Mouse (Mus musculus) adrenal gland, postnatal 4 days (tissue): ENCODE results near the gene Scgb1c1. TPM values are rescaled to one million over a fixed set of nuclear protein-coding genes. Genes with fewer than 3 reads are reported as not detected.
A peak's percentile ranks its signal among the peaks of the same experiment; 100 is the strongest.

Experiments
- DNase-seq, 2 experiments: peaks; one replicate each; pipeline ENCODE4 v3.0.0; 2021 to 2022; ENCODE audit warnings: low spot score in 2 of 2, mixed read lengths in 2 of 2
- long read RNA-seq, 2 experiments: library from polyadenylated mRNA; stranded (forward); transcript quantifications; one replicate each; pipeline ENCODE4 v2.0.0; 2021
- total RNA-seq, 2 experiments: library from RNA; stranded (reverse); gene quantifications; 2 replicates each; pipeline ENCODE4 v1.2.3; 2021

Scgb1c1 gene
- not detected for total RNA-seq
- long read RNA-seq, experiment 1, partial matches to known transcripts: 0 of 1 reads
- long read RNA-seq, experiment 1, other reads (novel, unspliced or antisense): 1 of 1 reads
- long read RNA-seq, experiment 2: 0 reads

GRCm38 (mm10) chr7:140844905-140845665, at the start of gene Scgb1c1:
Gene Scgb1c1 (plus strand): TSS chr7:140845547.
- DNase-seq: peak; percentile 85 to 89

DNA sequence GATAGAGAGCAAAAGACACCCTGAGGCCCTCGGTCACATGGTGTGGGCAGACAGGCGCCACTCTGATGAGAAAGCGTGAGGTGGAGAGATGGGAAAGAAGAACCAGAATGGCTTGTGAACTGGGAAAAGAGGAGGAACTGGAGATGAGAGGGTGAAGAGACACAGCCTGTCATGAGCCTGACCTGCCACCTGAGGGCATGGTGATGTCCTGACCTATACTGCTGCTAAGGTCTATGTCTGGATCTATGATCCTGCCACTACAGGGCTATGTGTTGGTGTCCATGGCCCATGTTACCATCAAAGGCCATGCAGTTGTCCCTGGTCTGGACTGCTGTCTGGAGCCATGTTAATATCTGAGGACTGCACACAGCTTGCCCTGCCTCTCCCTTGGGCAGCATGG, 47.7 kb upstream of the Scgb1c1 start:
- DNase-seq: no peak

GRCm38 (mm10) chr7:140798212-140798611, 47.1 kb upstream of the Scgb1c1 start:
- no peak for DNase-seq

GRCm38 (mm10) chr7:140802629-140803028, 42.7 kb upstream of the Scgb1c1 start:
- no peak for DNase-seq

DNA sequence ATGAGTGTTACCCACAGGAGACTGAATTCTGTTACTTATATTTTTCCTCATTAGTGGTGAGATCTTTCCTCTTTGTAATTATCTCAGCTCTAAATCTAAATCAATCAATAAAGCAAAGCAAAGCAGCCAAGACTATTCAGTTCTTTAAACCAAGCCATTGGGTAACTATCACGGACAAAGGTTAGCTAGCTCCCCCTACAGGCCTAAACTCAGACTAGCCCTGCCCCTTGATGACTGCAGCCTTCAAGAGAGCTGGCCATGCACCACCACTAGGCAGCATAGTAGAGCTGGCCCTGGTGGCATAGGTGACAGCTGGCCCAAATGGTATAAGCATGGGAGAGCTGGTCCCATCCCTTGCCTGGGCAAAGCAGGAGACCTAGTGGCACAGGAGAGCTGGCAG, 39.6 kb upstream of the Scgb1c1 start:
- DNase-seq: peak in 1 of 2 experiments; percentile 22

GRCm38 (mm10) chr7:140810496-140810895, 34.9 kb upstream of the Scgb1c1 start:
- no peak for DNase-seq

DNA sequence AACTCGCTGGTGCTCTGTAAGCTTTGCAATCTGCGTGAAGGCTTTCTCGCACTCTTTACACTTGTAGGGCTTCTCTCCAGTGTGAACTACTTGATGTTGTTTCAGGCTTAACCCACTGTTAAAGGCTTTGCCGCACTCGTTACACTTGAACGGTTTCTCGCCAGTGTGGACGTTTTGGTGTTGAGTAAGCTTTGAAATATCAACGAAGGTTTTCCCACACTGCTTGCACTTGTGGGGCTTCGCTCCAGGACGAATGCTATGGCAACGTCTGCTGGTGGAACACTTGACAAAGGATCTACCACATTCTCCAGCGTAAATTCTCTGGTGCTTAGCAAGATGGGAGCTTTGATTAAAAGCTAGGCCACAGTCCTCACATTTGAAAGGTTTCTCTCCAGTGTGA, 33.6 kb upstream of the Scgb1c1 start:
- DNase-seq: no peak

DNA sequence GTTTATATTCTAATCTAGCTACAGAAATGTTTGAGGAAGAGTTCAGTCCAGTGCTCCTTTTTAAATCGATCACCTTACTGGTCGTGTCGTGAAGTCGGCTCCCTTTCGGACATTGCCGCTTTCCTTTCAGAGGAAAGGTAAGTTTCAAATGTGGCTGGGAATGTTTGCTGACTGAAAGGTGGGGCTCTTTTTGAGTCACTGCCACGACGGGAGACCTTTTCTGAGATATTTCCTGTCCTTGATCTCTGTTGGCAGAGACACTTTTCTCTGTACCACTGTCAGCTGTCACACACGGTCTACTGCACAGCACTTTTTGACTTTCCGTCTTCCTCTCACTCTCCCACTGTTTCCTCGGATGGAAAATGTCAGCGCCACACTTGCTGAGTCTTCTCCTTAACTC, 32.5 kb upstream of the Scgb1c1 start:
- no peak for DNase-seq

GRCm38 (mm10) chr7:140820173-140820572, 25.2 kb upstream of the Scgb1c1 start:
- no peak for DNase-seq

GRCm38 (mm10) chr7:140821305-140821652, 24.1 kb upstream of the Scgb1c1 start:
- DNase-seq: no peak

GRCm38 (mm10) chr7:140821653-140822329, 23.6 kb upstream of the Scgb1c1 start, which contains the start of gene Zfp941:
Gene Zfp941 (minus strand): TSS chr7:140822178.
- no peak for DNase-seq

DNA sequence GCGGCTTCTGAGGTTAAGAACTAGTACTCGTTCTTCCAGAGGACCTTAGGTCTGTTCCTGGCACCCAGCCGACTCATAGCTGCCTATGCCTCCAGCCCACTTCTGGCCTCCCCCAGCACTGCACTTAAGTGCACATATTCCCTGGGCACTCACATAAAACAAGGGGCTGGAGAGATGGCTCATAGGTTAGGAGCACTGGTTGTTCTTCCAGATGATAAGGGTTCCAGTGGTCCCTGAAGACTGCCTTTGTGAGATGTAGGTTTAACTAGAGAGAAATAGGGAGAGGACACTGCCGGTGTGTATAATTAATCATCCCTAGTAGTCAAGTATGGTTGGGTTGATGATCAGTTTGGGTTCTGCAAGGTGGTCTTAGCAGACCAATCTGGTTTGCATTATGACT, 22.6 kb upstream of the Scgb1c1 start:
- no peak for DNase-seq

DNA sequence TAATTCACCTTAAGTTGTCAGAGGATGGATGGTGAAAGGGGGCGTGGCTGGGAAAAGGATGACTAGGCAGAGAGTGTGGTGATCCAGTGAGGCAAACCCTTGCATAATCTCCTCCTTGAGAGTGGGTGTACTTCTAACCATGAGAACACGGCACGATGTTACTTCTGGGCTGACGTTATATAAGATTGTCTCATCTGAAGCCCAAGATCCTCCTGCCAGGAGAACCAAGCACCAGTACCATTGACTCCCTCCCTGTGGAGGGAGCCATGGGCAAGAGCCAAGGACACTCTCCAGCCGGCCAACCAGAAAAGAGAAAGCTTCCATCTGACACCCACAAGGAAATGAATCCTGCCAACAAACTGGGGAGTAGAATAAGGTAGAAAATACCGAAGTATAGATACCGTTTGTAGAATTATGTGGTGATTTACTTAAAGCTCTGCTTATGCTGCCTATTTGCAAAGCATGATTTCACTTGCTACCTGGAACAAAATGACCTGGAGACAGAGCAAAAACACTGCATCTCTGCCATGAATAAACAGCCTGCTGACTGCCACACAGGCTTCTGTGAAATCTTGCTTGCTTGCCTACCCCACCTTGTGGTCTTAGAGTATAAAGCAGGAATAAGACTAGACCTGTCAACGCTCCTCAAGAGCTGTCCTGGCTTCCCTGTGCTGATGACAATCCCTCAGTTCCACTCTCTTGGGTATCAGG, 17.0 kb upstream of the Scgb1c1 start:
- DNase-seq: no peak

- no peak for DNase-seq
Observed at GRCm38 (mm10) chr7:140831447-140831846, 13.9 kb upstream of the Scgb1c1 start.

- no peak for DNase-seq
Observed at GRCm38 (mm10) chr7:140833341-140833740, 12.0 kb upstream of the Scgb1c1 start.

GRCm38 (mm10) chr7:140834968-140835757, 10.2 kb upstream of the Scgb1c1 start, which contains the start of gene Urah:
Gene Urah (plus strand): TSS chr7:140835018.
- DNase-seq: no peak

GRCm38 (mm10) chr7:140835758-140836087, 9.6 kb upstream of the Scgb1c1 start:
- no peak for DNase-seq

DNA sequence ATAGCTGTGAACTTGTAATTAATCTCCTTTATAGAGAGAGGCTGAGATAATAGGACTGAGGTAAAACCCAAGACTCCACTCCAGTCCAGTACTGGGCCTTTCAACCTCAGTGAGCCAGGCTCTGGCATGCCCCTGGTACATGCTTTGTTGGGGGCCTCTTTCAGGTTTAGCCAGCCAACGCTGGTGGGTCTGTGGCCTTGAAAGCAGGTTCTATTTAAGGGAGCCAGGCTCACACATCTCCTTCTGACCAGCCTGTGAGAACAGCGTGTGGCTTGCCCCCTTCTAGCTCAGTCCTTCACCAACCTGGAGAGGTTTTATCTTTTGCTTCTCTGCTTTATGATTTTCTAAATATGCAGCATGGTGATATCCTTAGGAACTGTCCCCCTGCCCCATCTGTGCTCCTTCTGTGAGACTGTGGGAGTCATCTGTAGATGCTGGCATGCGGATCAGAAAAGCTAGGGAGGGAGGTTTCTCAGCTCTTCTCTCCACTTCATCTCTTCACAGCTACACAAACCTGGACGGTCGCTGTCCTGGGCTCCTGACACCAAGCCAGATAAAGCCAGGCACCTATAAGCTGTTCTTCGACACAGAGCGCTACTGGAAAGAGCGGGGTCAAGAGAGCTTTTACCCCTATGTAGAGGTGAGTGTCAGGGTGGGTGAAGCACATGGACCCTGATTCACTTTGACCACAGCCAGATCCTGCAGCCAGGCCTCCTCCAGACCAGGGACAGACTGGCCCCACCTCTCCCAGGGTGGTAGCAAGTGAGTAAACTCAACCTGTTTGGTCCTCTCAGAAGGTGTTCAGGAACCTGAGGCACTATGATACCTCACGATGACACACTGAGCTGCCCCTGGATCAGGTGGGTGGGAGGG, 8.9 kb upstream of the Scgb1c1 start:
- no peak for DNase-seq

GRCm38 (mm10) chr7:140839556-140839955, 5.8 kb upstream of the Scgb1c1 start:
- no peak for DNase-seq
